Mouse (Mus musculus) cerebellum, adult 2 months (tissue): Measurements from ENCODE around the gene Hoxb5.

Experiments used
- CTCF ChIP-seq: fragments of 200-500 bp; IDR thresholded peaks from 2 replicates; pipeline ENCODE4 v1.5.1; 2011; ENCODE audit warnings: low read depth, mild to moderate bottlenecking, control low read depth, low read length, moderate library complexity, borderline replicate concordance; ENCODE audit not compliant: insufficient read depth
- POLR2A ChIP-seq: fragments of 200-500 bp; IDR thresholded peaks from 2 replicates; pipeline ENCODE4 v1.6.1; 2011; ENCODE audit warnings: low read length, control low read depth, borderline replicate concordance; ENCODE audit not compliant: insufficient read depth

- TF ChIP-seq POLR2A (no peak), CTCF (no peak)
Measured at GRCm38 (mm10) chr11:96290705-96291355, 12.3 kb upstream of the Hoxb5 start.
